Mouse (Mus musculus): ENCODE measurements around the gene Oxct2a.
A peak's percentile ranks its signal among the peaks of the same experiment; 100 is the strongest.
"Not testable (repeated sequence)": the region's sequence is repeated elsewhere in the genome, so short reads cannot be mapped to it uniquely, and the experiment has no call there.

Oxct2a gene

DNA sequence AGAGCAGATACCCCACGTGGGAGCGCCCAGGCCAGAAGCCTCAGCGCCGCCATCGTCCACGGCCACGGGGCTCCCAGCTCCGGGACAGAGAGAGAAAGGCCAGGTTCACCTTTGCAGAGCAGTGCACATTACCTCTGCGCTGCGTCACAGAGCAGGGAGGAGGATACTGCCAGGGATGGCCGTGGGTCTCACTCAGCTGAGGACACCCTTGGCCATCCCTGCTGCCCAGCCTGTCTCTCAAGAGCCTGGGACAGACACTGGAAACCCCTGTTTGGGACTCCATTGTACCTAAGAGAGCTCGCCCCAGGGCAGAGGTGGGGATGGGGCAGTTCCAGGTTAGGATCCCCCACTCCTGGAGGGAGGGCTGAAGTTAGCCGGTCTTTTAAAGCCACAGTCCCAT, at the start of gene Oxct2a:
TSS of gene Oxct2a (minus strand) at position 101 of the 400 bp plus-strand sequence.
- DNase-seq: no peak

DNA sequence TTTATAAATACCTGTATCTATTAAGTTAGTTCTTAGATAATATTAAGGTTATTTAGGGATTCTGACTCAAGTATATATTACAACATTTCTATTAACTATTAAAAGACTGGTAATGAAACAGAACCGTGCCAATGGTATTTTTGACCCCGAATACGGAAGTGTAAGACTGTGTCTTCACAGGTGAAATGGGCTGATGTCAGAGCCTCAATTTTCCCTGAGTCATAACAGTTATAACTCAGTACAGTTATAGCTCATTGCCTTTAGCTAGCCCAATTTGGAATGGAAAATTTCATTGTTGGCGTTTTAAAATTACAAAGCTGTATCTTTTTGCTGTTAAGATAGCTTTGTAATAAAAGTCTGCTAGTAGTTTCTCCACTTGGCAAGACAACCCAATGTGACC, 40.1 kb upstream of the Oxct2a start:
- no peak for DNase-seq

DNA sequence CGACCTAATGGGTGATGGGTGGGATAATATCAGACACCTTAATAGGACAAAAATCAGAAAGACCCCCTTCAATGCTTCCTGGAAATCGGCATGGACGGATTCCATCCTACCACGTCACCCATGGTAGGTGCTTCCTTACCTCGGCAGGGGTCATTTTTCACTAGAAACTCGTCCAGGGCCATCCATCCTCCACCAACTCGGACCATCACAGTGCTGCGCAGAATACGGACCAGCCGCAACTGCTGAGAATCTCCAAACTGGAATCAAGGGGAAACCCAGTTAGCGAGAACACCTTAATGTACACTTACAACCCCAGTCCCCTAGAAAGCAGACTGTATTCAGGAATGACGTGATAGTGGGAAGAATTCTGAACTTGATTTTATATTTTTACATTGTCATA, 37.3 kb upstream of the Oxct2a start:
- DNase-seq: no peak

DNA sequence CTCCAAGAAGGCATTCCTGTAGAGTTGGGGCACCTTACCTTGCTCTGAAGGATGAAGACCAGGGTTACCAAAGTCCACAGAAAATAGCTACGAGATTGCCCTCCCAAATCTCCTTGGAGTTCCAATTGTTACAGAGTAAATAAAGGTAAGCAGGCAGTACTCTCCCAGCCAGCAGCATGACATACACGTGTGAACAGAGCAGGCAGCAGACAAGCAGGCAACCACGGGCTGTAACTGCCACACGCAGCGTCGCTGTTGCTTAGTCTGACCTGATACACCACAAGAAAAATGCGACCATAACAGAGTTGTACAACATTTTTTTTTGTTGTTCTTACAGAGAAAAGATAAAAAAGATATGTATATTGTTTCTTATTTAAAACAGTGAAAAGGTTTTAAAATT, 35.2 kb upstream of the Oxct2a start:
- DNase-seq: no peak

DNA sequence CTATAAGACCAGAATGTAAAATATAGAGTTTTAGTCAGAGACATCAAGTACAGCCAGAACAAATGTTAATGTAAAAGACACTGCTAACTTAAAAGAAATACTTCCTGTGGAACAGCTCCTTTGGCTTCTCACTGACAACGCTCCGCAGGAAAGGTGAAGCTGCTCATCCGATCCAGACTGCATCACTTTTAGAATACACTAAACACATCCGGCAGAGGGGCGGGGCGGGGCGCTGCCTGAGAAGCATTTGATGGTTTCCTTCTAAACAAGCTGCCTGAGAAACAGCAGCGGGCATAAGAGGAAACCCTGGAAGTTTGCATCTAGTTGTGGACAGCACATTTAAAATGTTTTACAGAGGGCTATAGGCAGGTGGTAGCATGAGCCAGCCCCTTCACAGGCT, 32.5 kb upstream of the Oxct2a start:
- DNase-seq: no peak

DNA sequence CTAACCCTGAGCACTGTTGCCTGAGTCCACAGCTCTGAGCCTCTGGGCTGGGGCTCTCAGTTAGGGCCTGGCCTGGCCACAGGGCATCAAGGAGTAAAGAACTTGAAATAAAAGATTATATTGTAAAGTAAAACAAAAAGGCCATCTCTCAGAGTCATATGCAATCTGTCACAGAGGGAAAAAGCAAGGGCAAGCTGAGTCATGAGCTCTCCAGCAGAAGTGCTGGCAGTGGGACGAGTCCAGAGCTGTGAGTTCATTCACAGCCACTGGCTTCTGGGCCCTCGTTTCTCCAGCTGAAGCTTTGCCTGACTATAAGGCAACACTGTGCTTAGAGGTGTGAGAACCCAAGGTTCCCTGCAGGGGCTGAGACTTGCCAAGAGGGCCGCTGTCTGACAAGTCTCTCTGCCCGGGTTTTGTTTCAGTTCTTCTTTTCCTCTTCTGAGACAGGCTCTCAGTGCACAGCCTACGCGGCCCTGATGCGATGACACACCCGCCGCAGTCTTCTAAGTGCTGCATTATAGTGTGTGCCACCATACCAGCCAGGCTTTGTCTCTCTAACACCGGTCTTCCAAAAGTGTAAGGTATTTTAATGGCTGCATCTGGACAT, 29.9 kb upstream of the Oxct2a start:
- no peak for DNase-seq

DNA sequence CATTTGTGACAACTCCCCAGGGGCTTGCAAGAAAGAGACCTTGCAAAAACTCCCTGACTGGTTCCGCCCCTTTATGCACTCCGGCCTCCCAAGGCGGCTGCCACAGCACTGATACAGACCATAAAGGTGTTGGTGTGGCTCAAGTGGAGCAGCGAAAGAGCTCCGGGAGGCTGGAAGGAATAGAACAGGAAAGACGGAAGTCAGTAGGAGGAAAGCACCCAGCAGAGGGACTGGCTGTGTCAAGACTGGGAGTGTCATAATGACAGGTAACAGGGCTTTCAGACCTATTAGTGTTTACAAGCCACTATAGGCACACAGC, 20.0 kb upstream of the Oxct2a start:
- no peak for DNase-seq

DNA sequence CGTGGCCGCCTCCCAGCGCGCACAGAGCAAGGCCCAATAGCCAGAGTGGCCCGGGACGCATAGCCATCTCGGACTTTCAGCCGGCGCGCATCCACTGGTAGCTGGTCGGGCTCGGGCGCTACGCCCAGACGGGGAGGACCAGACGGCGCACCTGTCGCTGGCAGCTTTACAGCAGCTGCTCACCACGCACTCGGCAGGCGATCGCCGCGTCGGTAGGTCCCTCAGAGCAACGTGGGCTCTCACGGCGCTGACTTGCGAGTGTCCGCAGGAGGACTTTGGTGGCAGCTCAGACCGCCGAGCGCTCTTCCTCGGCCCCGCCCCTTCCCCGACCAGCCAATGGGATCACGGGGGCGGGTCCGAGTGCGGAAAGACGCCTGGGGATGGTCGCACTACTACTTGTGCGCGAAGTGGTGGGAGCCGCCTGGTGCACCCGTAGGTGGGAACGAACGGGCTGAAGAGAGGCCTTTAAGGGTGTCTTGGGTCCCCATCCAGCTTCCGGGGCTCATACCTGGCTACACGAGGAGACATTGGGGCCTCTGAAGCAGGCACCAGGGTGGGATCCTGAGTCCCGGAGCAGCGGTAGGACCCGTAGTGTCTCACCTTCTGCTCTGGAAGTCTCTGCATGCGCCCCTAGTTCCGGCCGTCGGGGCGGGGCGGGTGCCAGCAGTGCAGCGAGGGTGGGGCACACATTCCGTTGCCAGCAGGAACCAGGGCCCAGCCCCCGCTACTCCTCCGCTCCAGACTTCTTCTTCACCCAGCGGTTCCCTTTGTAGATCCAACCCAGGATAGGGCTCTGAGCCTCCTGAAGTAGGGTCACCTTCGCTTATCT, 19.4 kb upstream of the Oxct2a start, which contains the start of gene Bmp8a:
TSS of gene Bmp8a (minus strand) at position 611 of the 829 bp plus-strand sequence.
- peak; percentile 91 for DNase-seq

DNA sequence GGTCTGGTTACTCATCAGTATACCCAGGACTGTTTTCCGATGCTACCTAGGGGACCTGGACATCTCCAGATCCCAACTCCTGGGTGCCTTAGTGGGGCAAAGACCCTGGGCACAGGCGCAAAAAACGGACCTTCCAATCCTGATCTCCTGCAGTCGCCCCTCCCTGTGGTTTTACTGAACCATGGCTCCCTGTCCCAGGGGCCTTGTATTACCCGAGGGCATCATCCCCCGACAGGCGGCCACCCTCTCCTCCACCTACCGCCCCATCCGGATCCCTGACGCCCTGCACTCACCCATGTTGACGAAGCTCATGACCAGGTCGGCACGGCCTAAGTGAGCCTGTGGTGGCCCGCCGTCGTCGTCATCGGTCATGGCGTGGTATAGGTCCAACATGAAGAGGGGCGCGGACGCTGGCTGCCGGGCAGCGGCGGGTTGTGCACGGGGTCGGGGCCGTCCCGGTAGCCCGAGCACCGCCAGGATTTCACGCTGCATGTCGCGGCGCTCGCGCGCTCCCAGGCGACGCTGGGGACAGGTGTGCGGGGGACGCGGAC, 18.7 kb upstream of the Oxct2a start:
- DNase-seq: no peak

DNA sequence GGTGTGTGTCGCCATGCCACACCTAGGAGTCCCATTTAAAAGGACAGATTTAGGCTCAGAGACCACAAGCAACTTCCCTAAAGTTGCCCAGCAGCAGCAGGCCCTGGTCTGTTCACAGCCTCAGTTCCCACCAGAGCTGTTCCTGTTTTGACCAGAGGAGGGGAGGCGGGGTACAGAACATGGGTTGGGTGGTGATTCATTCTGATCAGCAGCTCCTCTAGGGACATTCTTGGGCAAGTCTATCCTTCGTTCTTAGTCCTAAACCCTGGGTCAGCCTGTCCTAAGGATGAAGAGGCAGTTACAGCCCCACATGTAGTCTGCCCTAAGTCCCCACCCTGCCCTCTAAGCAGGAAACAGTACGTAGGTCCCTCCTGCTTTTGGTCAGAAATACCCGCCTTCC, 16.8 kb upstream of the Oxct2a start:
- DNase-seq: no peak

DNA sequence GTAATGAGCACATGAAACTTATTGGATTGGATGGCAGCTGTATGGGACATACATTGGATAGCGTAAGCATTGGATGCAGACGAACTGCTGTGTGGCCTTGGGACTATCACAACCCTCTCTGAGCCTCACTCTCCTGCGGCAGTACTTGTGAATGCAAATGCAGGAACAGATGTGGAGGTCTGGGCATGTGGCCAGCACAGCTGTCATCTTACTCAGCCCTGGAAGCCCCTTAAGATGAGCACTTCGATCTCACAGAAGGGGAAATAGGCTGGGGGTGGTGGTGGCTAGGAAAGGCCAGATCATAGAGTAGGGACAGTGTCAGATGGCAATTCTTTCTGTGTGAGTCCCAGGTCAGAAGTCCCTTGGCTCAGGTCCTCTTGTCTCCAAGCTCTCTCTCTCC, 14.3 kb upstream of the Oxct2a start:
- no peak for DNase-seq

DNA sequence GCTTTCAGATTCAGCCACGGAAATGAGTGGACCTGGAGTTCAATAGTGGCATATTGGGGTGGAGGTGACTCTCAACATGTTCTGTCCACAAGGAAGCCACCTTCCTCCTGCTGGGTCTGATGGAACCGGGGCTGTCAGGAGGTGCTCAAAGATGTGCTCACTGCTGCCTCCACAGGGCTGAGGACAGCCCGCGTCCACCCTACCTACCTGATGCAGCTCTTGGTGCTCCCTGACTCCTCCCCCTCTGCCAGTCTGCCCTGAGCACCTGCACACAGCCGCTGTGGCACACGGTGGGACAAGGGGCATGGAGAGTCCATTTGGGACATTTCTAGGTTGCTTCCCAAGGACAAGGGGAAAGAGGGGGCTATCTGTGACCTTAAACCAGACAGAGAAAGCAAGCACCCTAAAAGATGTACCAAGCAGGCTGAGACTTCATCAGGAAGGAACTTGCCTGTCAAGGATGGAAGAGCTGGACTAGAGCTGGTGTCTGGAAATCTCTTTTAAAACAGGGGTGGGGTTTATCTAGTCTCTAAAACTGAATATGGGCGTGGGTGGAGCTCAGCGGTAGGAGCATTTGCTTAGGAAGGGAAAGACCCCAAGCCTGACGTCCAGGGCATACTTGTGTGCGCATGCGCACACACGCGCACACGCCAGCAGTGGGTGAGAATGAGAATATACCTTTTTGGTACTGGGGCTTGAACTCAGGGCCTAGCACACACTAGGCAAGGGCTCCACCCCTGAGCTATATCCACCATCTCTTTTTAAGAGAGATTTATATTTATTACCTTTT, 12.6 kb upstream of the Oxct2a start:
- DNase-seq: no peak

DNA sequence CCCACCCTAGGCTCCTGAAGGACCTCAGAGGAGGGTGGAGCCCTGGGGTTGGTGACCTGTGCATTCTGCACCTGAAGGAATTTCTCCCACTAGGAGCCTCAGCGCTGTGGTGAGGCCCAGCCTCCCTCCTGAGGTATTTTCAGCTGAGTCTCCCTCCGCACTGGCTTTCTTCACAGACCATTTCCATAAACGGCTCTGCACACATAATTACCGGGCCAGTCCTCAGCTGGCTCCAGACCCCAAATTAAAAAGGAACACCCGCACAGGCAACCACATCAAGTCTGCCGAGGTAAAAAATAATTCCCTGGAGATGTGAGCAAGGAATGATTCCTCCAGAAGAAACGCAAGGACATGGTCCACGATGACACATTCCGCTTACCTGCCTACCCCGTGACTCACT, 11.8 kb upstream of the Oxct2a start:
- DNase-seq: not testable (repeated sequence)

DNA sequence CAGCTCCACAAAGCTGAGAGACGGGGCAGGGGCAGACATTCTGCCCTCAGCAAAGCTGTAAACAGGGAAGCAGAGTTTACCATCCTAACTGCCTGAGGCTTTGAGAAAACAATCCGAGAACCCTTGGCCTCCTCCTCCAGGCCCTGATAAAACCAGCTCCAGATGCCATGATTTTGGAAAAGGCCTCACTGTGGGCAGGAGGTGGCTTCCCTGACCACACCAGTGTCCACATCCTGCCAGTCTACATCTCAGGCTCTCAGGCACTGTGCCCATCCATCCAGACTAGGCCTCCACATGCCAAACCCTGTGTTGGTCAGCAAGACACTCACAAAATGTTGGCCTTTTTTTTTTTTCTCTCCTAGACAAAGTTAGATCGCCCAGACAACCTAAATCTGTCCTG, 10.7 kb upstream of the Oxct2a start:
- DNase-seq: no peak

DNA sequence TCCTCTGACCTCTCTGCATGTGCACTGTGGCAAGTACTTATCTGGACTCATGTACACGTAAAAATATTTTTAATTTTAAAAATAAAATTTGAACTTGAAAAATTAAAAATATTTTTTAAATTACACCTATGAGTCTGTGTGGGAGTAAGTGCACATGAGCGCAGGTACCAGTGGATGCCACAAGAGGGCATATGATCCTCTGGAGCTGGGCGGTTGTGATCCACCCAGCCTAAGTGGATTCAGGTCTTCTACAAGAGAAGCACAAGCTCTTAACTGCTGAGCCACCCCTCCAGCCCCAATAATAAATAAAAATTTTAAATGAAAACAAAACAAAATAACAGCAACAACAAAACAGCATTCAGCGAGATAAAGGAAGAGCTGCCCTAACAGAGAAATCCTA, 9.7 kb upstream of the Oxct2a start:
- no peak for DNase-seq

DNA sequence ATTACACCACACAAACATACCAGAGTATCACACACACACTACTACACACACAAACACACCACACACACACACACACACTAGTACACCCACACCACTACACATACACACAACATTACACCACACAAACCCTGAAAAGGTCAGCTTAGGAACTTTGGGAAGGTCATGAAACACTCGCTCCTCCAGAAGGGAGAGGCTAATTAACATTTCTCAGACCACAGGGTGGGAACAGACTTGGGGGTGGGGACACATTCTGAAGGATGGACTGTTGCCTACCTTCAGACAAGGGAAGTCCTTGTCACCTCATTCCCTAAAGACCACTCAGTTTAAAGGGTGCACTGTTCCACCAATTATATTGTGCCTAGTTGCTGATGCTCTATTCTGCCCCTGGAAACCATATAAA, 8.5 kb upstream of the Oxct2a start:
- DNase-seq: not testable (repeated sequence)

DNA sequence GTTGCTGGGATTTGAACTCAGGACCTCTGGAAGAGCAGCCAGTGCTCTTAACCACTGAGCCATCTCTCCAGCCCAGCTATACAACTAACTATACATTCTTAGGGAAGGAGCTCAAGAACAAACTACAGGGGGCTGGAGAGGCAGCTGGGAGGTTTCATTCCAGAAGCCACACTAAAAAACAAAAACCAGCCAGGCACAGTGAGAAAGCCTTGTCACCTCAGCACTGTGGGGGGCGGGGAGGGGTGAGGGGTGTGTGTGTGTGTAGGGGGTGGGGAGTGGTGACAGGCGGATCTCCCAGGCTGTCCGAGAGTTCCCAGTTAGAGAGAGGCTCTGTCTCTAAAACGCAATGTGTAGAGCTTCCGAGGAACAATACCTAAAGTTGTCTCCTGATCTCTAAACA, 7.9 kb upstream of the Oxct2a start:
- DNase-seq: no peak

DNA sequence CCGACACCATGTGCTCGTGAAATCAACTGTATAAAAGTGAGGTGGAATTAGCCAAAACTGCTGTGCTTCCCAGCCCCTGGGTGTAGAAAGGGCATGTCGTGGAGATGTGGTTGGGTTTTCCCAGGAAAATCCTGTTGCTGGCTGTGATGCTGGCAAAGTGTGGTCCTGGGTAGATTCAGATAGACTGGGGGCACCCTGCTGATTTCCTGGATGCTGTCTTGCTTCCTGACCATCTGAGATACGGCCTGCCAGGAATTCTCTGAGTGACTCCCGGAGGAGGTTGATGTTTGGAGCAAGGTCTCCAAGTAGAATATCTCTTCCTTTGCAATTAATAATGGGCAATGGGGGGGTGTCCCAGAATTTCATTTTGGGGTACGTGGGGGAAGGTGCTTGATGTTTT, 5.5 kb upstream of the Oxct2a start:
- no peak for DNase-seq

DNA sequence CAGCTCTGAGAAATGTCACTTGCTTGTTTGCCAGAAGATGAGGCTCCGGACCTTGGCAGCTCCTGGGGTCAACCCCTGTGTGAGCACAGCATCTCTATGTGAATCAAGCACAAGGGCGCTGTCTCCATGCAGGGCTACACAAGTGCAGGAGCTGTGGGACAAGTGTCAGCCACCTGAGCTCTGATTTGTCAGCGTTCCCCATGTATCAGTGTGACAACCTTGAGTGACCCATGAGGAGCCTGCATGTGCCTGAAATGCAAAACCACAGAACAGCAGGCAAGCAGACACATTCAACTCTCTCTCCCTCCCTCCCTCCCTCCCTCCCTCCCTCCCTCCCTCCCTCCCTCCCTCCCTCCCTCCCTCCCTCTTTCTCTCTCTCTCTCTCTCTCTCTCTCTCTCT, 4.2 kb upstream of the Oxct2a start:
- DNase-seq: no peak

DNA sequence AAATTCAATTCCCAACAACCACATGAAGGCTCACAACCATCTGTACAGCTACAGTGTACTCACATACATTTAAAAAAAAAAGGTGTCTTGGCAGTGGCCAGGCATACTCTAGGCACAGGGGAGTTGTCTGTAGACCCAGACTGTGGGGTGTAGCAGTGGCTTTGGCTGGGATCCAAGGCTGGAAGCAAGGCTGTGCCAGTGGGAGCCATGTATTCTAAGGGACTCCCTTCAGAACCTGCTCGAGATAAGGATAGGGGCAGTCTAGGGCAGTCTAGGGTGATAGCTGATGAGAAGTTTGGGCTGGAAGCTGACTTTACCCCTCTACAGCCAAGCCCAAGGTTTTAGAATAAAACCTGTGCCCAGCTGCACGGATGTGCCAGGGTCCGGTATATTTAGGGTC, 2.7 kb upstream of the Oxct2a start:
- DNase-seq: no peak

DNA sequence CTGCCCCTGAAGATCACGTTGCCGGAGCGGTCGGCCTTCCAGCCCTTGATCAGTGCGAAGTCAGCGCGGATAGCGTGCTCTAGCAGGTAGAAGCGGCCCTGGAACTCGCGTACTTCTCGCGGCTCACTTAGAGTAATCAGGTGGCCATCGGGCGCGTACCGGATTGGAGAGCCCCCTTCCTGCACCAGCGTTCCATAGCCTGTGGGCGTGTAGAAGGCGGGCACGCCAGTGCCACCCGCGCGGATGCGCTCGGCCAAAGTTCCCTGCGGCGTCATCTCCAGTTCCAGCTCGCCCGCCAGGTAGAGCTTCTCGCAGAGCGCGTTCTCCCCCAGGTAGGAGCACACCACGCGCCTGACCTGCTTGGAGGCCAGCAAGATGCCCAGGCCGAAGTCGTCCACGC, 524 bp downstream of the Oxct2a start:
- not testable (repeated sequence) for DNase-seq

DNA sequence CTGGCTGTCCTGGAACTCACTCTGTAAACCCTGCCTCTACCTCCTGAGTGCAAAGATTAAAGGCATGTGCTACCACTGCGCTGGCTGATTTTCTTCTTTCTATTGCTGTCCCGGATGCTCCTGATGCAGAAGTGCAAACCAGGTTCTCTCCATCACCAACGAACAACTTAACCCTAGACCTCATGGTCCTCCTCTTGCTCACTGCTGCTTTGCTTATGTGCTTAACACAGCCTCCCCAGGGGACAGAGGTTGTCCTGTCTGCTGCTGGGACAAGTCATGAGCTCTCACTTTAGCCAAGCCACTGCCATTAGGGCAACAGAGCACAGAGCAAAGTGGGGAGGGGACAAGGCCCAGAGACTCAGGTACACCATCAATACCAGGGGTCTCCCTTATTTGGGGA, 8.9 kb downstream of the Oxct2a start:
- no peak for DNase-seq

DNA sequence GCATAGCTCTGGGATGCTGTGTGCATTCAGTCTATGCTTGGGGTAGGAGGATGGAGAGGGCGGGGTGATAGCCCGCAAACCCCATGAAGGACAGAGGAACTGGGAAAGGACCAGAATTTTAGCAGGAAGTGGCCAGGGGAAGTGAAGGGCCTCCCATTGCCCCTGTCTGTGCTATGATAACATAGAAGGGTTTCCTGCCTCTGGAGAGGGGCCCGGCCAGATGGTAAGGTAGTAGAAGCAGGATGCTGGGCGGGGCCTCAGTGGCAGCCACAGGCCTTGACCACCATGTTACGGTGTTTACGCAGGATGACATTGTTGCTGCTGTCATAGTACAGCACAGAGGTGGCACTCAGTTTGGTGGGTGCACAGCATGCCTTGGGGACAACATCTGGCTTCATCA, 10.4 kb downstream of the Oxct2a start:
- DNase-seq: no peak

DNA sequence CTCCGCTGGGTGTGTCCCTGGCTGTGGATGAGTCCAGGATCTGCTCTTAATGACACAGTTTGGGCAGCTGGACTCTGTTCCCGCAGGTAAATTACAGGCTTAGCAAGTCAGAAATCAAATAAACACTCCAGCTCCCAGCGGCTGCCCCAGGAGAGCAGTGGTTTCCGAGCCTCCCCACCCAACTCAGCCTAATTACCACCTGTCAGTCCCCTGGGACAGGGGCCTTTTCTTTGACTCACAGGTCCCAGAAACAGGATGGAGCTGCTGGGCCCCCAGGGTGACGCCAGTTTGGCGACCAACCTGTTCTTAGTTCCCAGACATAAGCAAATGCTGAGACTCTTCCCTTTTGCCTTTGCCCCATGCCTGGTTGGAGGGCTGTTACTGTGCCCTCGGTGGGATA, 11.6 kb downstream of the Oxct2a start:
- DNase-seq: no peak

Measured in embryo, embryonic 11 days (tissue).